Mouse (Mus musculus): Measurements from ENCODE around the gene Ndrg3.

- TF ChIP-seq POLR2A (IDR thresholded peaks at IDR 0.05; ENCODE audit: control insufficient read depth, extremely low read depth, insufficient read depth, low read length, poor library complexity) (no peak), CTCF (IDR thresholded peaks at IDR 0.05; ENCODE audit: borderline replicate concordance, control insufficient read depth, extremely low read depth, insufficient read depth, low read length, poor library complexity) (no peak)
Observed at GRCm38 (mm10) chr2:156937795-156938194, 54.1 kb downstream of the Ndrg3 start.

Data from thymus, adult 2 months (tissue).